Mouse (Mus musculus) activated CD4-positive, CD25-positive, alpha-beta regulatory T cell (primary cell): ENCODE data around the gene Tmem62. TPM values are rescaled to one million over a fixed set of nuclear protein-coding genes. Genes with fewer than 3 reads are reported as not detected.

ENCODE experiments used
- polyA plus RNA-seq, 2 experiments: library from polyadenylated mRNA; unstranded; fragments of 100-300 nt; shearing (Covaris generic); gene quantifications; one replicate each; pipeline ENCODE4 v1.2.1; 2017

Gene Tmem62
- 10 to 100 TPM; 21.8 to 25.6 TPM for polyA plus RNA-seq

DNA sequence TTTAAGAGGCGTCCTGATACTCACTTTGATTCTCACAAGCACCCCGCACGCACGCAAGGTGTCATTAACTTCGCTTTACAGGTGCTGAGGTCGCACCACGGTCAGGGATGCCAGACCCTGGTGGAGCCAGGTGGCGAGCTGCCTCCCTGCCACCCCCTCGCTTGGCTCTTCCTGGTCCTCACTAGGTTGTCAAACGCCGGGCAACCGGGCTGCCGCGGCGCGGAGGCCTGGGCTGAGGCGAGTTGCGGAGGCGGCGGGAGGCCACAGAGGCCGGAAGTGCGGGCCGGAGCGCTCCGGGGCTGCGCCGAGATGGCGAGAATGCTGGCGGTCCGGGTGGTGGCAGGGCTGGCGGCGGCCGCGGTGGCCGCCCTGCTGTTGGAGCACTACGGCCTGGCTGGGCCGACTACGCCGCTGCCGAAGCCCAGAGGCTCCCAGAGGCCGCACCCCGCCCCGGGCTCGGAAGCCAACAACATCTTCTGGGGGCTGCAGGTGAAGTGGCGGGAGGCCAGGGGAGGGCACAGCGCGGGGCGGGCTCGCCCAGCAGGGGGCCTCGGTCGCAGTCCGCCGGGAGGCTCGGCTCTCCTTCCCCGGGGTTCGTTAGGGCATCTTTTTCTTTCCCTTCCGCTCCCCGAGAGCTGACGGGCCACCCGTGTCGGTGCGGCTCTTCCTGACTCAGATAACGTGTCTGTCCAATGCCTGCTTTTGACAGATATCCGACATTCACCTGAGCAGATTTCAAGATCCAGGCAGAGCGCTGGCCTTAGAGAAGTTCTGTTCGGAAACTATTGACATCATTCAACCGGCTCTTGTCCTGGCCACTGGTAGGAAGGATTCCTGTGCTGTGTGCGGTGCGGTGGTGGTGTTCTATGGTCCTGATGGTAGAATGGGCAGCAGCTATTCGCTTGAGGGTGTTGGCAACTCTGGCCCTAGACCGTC is at the start of gene Tmem62:
Tmem62 (plus strand) TSS at position 28 of the 936 bp plus-strand sequence.

DNA sequence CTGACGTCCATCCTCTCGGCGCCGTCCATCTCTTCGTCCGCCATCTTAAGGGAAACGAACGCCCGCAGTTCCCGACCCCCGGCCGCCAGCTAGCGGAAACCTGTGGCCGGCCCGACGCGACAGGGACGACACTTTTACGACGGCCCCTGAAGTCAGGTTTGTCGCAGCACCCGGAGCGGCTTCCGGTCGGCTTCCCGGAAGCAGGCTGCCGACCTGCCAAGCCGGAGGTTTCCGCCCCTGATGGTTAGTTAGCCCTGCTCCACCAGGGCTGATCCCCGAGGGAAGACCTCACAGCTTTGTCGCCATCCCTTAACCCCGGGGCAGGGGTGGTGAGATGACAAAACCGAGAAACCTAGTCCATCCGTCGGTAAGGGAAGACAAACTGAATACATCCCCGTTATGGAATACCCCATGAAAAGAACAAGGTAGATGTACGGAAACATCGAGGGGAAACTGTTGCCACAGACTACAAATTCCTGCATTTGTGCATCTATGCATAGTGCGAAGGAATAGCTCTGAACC is 6.2 kb upstream of the Tmem62 start, which contains the start of gene Ubr1:
Ubr1 (minus strand) TSS at position 157 of the 522 bp plus-strand sequence.

DNA sequence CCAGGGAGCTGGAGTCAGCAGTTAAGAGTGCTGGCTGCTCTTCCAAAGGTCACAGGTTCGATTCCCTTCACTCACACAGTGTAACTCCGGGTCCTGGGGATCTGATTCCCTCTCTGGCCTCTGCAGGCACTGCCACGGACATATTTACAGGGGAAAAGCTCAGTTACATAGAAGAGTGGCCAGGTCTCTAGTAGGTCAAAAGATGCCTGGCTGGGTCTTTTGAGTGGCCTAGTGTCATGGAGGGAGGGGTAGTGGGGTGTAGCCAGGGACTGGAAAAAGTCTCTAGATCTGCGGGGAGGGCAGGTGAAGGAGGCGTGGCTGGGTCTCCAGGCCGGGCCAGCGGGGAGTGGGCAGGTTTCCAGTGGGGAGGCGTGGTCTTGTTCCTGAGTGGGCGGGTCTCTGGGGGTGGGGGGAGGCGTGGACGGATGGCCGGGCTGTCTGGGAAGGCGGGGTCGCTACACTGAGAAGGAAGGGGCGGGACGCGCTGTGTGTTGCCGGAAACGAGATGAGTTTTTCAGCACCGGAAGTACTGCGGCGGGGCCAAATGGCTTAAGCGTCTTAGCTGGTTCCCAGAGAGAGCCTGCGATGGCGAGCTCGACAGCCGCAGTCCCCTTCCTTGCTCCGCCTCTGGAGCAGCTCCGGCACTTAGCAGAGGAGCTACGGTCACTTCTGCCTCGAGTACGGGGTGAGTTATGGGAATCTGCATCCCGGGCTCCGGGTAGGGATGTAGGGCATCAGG is 31.3 kb downstream of the Tmem62 start, which contains the start of gene Ccndbp1:
Ccndbp1 (plus strand) TSS at position 479 of the 739 bp plus-strand sequence.

DNA sequence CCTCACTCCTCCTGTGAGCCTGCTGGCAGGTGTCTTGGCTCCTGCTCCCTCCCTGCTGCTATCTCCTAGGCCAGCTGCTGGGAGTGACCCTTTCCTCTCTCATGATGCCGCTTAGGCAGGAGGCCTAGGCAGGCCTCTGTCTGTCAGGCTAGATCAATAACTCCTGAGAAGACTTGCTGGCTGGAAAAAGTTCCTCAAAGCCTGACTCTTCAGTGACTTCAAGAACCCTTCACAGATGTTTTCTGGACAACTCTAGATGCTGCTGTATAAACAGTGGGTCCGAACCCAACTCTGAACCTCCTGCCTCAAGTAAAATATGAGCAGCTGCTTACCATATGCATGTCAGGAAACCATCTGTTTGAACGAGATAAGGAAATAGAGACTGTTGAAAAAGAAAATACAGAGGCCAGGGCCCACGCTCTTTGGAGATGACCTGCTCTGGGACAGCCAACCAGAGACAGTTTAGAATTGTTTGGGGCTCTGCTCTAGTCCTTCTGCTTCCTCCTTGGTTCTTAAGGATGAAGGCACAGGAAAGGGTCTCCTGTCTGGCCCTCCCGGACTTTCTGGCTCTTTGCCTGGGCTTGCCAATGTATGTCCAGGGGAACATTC is 60.0 kb downstream of the Tmem62 start, which contains the start of gene Epb42:
Epb42 (minus strand) TSS at position 340 of the 609 bp plus-strand sequence.

Other genes starting within 250 kb of the Tmem62 start
- 10 to 100 TPM; 23.1 to 27.2 TPM for gene Cdan1, start 126.9 kb upstream of the Tmem62 start, polyA plus RNA-seq
- 1 to 10 TPM in 1 of 2 experiments, under 1 TPM in 1; 0.57 to 2.2 TPM for gene Ttbk2, start 126.4 kb upstream of the Tmem62 start, polyA plus RNA-seq
- 10 to 100 TPM; 40.6 to 50.9 TPM for gene Ubr1, start 6.3 kb upstream of the Tmem62 start, polyA plus RNA-seq
- 100 to 1,000 TPM; 132 to 161 TPM for gene Ccndbp1, start 31.4 kb downstream of the Tmem62 start, polyA plus RNA-seq
- gene Epb42, start 60.1 kb downstream of the Tmem62 start, polyA plus RNA-seq, result 1 to 10 TPM in 1 of 2 experiments, not detected in 1; 1.2 TPM
- gene Tgm5, start 108.8 kb downstream of the Tmem62 start, polyA plus RNA-seq, result under 1 TPM in 1 of 2 experiments, not detected in 1; 0.31 TPM
- gene Tgm7, start 132.8 kb downstream of the Tmem62 start, polyA plus RNA-seq, result under 1 TPM in 1 of 2 experiments, not detected in 1; 0.10 TPM
- gene Adal, start 163.4 kb downstream of the Tmem62 start, polyA plus RNA-seq, result 10 to 100 TPM; 16.4 to 20.5 TPM
- gene Lcmt2, start 163.6 kb downstream of the Tmem62 start, polyA plus RNA-seq, result 10 to 100 TPM; 17.9 to 19.7 TPM
- gene Tubgcp4, start 193.6 kb downstream of the Tmem62 start, polyA plus RNA-seq, result 10 to 100 TPM; 74.4 to 82.9 TPM
- 10 to 100 TPM; 27.1 to 45.5 TPM for gene Zscan29, start 194.1 kb downstream of the Tmem62 start, polyA plus RNA-seq